Mouse (Mus musculus): ENCODE results near the gene Nelfe. TPM values are rescaled to one million over a fixed set of nuclear protein-coding genes. Genes with fewer than 3 reads are reported as not detected.
A peak's percentile ranks its signal among the peaks of the same experiment; 100 is the strongest.
"Not testable (repeated sequence)": the region's sequence is repeated elsewhere in the genome, so short reads cannot be mapped to it uniquely, and the experiment has no call there.

Gene Nelfe
- polyA plus RNA-seq (2015; fragmentation: Nextera tagmentation; extraction: Ambion mirVana), result 60.1 and 65.1 TPM in 2 replicates

DNA sequence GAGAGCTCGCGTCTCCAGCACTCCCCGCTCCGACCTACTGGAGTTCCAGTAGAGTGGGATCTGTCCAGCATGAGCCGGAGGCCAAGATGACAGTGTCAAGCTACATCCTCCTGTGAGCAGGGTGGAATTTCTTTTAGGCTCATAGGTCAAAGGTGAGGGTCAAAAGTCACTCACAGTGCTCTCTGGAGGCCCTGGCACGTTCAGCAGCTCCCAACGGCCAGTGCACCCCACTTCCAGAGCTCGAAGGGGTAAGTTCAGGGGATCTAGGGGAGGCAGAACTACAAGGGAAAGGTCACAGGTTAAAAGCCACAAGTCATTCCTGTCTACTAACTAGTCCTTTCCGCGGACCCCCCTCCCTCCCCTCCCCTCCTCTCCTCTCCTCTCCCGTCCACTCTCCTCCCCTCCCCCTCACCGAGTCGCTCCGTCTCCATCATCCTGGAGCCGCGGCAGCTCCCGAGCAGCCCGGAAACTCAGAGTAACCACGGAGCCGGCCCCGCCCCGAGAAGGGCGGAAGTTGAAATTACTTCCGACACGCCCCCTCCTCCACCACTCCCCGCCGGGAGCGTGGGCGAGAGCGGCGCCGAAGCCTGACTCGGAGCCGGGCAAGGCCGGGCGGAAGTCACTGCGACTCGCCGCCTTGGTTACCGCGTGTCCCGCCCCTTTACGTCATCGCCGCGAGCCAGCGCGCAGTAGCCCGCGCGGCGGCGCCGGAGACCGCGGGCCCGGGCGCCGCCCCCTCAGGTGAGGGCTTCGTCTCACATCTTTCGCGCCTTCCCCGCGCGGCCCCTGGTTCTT is at the start of gene Nelfe, which contains the start of gene Skiv2l:
Gene Nelfe, plus strand, starts transcription at position 670 of the 795 bp plus-strand sequence.
Gene Skiv2l, minus strand, starts transcription at position 489 of the 795 bp plus-strand sequence.
- no peaks in the 10 kb centered on the region for H3K27me3 ChIP-seq
- H3K27ac ChIP-seq, result peak within 1 kb of the TSS; percentile 83
- DNase-seq (peak; percentile 97), ATAC-seq (ENCODE audit: low read depth) (peak; percentile 94)
- H3K9ac ChIP-seq, result peak within 1 kb of the TSS; percentile 89
- peaks cover 48% of the 10 kb centered on the region for H3K4me1 ChIP-seq (replicated peaks)
- H3K36me3 ChIP-seq, result peaks cover 62% of the 10 kb centered on the region
- under 1% methylated on average over 65 of the region's 65 CpGs for WGBS (ENCODE audit: insufficient replicate concordance)
- peak within 1 kb of the TSS; percentile 91 for H3K4me3 ChIP-seq (replicated peaks)
- H3K9me3 ChIP-seq (replicated peaks), result no peaks in the 10 kb centered on the region
- peak within 1 kb of the TSS; percentile 99 for H3K4me2 ChIP-seq

DNA sequence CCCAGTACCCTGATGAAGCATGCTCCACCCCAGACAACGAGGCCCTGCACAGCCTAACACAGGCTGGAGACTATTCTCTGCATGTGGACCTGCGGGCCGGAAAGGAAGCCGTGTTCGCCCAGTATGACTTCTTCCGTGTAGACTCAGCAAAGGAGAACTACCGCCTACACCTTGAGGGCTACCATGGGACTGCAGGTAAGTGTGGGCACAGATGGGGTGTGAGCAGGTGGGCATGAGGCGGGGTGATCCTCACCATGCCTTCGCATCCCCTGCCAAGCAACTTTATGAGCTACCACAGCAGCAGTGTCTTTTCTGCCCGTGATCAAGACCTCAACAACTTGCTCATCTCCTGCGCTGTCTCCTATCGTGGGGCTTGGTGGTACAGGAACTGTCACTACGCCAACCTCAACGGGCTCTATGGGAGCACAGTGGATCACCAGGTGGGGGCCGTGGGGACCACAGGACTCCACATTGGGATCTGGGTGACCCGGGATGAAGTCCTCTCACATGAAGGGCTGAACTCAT is 49.3 kb upstream of the Nelfe start:
- not testable (repeated sequence) for ATAC-seq (ENCODE audit: low read depth); H3K27me3 ChIP-seq; H3K36me3 ChIP-seq; H3K9ac ChIP-seq; H3K27ac ChIP-seq; H3K4me1 ChIP-seq (replicated peaks); H3K4me2 ChIP-seq; H3K9me3 ChIP-seq (replicated peaks); H3K4me3 ChIP-seq (replicated peaks); DNase-seq
- WGBS (ENCODE audit: insufficient replicate concordance), result 75% methylated on average over 16 of the region's 16 CpGs

DNA sequence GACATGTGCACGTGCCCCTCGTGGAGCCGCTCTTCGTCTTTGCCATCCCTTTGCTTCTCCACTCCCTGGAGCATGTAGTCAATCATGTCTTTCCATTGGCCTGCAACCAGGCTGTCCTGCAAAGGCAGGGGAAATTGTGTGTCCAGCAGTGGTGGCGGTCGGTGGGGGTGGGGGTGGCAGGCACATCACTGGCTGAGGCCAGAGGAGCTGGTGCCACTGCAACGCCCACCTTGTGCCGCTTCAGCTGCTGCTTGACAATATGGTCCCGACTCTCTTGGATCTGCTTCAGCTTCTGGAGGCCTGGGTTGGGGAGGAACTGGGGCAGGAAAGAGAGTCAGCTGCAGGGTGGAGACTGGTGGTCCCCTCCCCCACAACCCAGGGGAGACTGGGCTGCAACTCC is 47.4 kb upstream of the Nelfe start:
- not testable (repeated sequence) for H3K9ac ChIP-seq; H3K4me2 ChIP-seq; H3K4me3 ChIP-seq (replicated peaks); H3K27me3 ChIP-seq; H3K9me3 ChIP-seq (replicated peaks); H3K4me1 ChIP-seq (replicated peaks); DNase-seq; H3K36me3 ChIP-seq; H3K27ac ChIP-seq; ATAC-seq (ENCODE audit: low read depth)
- WGBS (ENCODE audit: insufficient replicate concordance), result 81% methylated on average over 9 of the region's 9 CpGs

DNA sequence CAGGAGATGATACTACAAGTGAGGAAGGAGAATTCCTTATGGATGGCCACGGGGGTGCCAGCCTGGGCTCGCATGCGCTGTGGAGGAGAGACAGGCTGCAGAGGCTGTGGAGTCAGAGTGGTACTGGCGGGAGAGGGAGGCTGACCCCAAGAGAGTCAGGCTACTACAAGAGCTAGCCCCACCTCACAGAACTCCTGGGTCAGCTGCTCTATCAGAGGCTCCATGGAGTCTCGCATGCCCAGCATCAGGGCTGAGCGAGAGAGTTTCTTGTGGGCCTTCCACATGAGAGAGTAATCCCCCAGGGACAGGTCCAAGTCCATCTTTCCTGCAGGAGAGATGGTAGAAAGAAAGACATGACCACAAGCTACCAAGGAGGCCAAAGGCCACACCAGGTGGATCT is 46.8 kb upstream of the Nelfe start:
- H3K4me1 ChIP-seq (replicated peaks); H3K9me3 ChIP-seq (replicated peaks); H3K4me2 ChIP-seq; H3K27ac ChIP-seq; H3K36me3 ChIP-seq; H3K4me3 ChIP-seq (replicated peaks); DNase-seq; ATAC-seq (ENCODE audit: low read depth); H3K27me3 ChIP-seq; H3K9ac ChIP-seq: not testable (repeated sequence)
- 84% methylated on average over 6 of the region's 6 CpGs for WGBS (ENCODE audit: insufficient replicate concordance)

DNA sequence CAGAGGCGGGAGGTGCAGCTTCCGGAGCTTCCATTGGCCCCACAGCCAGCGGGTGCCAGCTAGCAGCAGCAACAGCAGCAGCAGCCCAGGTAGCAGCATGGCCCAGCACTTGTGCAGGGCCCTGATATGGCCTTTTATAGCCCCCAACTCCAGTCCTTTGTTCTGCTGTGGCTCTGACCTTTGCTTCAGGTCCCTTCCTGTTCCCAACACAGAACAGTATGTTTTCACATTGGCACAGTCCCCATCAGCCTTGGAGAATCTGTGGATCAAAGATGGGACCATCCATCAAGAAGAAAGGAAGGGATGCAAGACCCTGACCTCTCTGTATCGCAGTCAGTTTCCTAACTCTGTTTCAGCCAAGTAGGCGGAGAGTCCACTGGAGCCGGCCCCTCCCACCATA is 45.9 kb upstream of the Nelfe start, which contains the start of gene Cyp21a1:
Gene Cyp21a1, minus strand, starts transcription at position 261 of the 400 bp plus-strand sequence.
- H3K9me3 ChIP-seq (replicated peaks); DNase-seq: not testable (repeated sequence)
- 78% methylated on average over 6 of the region's 6 CpGs for WGBS (ENCODE audit: insufficient replicate concordance)

DNA sequence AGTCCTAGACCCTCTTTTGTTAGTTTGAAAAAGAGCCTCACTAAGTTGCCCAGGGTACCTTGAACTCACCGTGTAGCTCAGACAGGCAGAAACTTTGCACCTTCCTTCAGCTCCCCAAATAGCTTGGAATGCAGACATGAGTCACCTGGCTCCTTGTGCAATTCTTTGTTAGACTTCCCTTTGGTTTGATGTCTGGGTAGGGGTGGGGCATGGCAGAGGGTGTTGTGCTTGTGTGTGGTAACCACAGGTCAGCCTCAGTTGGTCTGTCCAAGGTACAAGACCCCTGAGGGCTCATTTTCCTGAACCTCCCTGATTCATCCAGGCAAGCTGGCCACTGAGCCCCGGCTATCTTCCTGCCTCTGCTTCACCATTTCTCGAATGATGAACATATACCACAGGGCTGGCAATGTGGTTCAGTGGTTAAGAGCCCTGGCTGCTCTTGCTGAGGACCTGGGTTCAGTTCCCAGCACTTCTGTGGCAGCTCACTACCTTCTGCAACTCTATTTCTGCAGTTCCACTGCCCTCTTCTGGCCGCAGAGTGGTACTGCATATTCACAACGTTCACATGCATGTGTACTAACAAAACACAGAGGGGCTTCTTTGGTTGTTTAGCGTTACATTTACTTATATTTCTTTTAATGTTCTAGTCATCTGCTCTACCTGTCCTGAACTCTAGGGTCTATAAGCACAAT is 45.2 kb upstream of the Nelfe start:
- H3K27ac ChIP-seq, result no peak overlapping the region
- no peak for ATAC-seq (ENCODE audit: low read depth)
- 61% methylated on average over 6 of the region's 6 CpGs for WGBS (ENCODE audit: insufficient replicate concordance)
- H3K36me3 ChIP-seq, result no peaks in the 10 kb centered on the region
- H3K4me3 ChIP-seq (replicated peaks), result no peak overlapping the region
- no peak overlapping the region for H3K4me2 ChIP-seq
- no peaks in the 10 kb centered on the region for H3K4me1 ChIP-seq (replicated peaks)
- no peaks in the 10 kb centered on the region for H3K27me3 ChIP-seq
- DNase-seq, result no peak
- no peak overlapping the region for H3K9ac ChIP-seq
- H3K9me3 ChIP-seq (replicated peaks), result peaks cover 6% of the 10 kb centered on the region; the same call in 1 of the 2 replicates

More for the DNA sequence above, 45.9 kb upstream of the Nelfe start, which contains the start of gene Cyp21a1:
- H3K27ac ChIP-seq; H3K9ac ChIP-seq; ATAC-seq (ENCODE audit: low read depth); H3K4me3 ChIP-seq (replicated peaks); H3K4me1 ChIP-seq (replicated peaks); H3K36me3 ChIP-seq; H3K4me2 ChIP-seq; H3K27me3 ChIP-seq: not testable (repeated sequence)

DNA sequence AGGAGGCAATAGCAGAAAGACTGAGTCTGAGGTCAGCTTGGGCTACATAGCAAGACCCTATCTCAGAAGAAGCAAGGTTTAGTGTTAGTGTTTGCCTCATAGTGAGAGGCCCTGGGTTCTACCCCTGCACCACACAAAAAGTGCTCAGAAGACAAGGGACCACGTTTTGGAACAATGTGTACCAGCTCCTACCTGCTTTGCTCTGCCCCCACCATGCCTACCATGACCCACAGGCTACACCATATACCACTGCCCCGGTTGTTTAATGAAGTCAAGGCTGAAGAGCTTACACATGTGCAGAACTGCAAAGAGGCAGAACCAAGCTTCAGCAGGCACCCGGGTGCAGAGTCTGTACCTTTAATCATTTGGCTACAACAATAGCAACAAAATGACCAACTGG is 43.0 kb upstream of the Nelfe start:
- no peak overlapping the region for H3K4me3 ChIP-seq (replicated peaks)
- H3K27me3 ChIP-seq, result no peaks in the 10 kb centered on the region
- H3K9ac ChIP-seq, result no peak overlapping the region
- no peak for ATAC-seq (ENCODE audit: low read depth)
- H3K27ac ChIP-seq, result no peak overlapping the region
- H3K36me3 ChIP-seq, result no peaks in the 10 kb centered on the region
- H3K9me3 ChIP-seq (replicated peaks), result peaks cover 6% of the 10 kb centered on the region; the same call in 1 of the 2 replicates
- no peak for DNase-seq
- 41% methylated on average over 3 of the region's 3 CpGs for WGBS (ENCODE audit: insufficient replicate concordance)
- no peaks in the 10 kb centered on the region; the same call in 1 of the 2 replicates for H3K4me1 ChIP-seq (replicated peaks)
- no peak overlapping the region for H3K4me2 ChIP-seq

DNA sequence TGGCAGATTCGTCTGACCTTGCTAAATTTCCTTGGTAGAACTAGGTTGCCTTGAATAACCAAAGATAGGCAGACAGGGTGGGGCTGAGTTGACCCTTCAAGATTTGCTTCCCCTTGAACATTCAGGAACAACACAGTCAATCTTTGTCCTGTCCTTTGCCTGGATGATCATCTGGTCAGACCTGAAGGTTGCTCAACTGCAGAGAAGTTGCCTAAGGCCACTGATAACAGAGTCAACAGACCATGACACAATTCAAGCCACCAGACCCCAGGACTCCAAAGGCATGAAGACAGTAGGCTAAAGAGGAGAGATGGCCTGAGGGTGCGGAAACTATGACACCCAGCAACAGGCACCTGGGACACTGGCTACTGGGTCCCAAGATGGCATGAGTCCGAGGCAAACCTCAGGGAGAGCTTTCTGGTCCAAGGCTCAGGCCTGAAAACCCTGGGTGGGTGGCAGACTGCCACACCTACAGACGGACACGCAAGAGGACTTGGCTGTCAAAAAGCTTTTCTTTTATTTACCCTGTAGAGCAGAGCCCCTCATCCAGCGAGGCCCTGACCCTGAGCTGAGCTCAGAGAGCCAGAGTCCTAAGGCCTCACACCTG is 41.5 kb upstream of the Nelfe start:
- ATAC-seq (ENCODE audit: low read depth), result peak; percentile 53; the same call in 1 of the 2 replicates
- Histone ChIP-seq H3K4me2 (no peak overlapping the region), H3K4me1 (replicated peaks) (no peaks in the 10 kb centered on the region; the same call in 1 of the 2 replicates), H3K27ac (peak overlapping the region; percentile 55; the same call in 1 of the 2 replicates), H3K36me3 (no peaks in the 10 kb centered on the region), H3K9me3 (replicated peaks) (peaks cover 6% of the 10 kb centered on the region; the same call in 1 of the 2 replicates), H3K27me3 (no peaks in the 10 kb centered on the region), H3K9ac (no peak overlapping the region), H3K4me3 (replicated peaks) (no peak overlapping the region)
- WGBS (ENCODE audit: insufficient replicate concordance), result 57% methylated on average over 6 of the region's 6 CpGs
- no peak for DNase-seq

DNA sequence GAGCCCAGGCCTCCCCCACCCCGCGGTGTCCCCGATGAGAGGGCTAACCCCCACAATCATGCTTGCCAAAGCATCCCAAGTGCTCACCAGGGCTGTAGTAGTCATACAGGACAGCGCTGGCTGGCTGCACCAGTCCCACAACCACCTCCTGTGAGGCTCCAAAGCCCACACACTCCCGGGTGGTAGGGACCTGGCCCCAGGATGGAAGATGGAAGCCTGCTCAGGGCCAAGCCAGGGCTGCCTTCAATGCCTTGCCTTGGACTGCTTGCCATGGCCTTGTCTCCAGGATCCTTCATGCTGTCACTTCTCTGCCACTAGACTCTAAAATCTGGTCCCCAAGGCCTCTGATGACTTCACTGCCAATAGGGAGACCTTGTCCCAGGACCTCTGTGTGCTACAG is 39.8 kb upstream of the Nelfe start:
- DNase-seq; H3K27me3 ChIP-seq; H3K4me2 ChIP-seq; H3K4me1 ChIP-seq (replicated peaks); H3K36me3 ChIP-seq; H3K4me3 ChIP-seq (replicated peaks); H3K27ac ChIP-seq; H3K9me3 ChIP-seq (replicated peaks); H3K9ac ChIP-seq; ATAC-seq (ENCODE audit: low read depth): not testable (repeated sequence)
- 63% methylated on average over 5 of the region's 5 CpGs for WGBS (ENCODE audit: insufficient replicate concordance)

DNA sequence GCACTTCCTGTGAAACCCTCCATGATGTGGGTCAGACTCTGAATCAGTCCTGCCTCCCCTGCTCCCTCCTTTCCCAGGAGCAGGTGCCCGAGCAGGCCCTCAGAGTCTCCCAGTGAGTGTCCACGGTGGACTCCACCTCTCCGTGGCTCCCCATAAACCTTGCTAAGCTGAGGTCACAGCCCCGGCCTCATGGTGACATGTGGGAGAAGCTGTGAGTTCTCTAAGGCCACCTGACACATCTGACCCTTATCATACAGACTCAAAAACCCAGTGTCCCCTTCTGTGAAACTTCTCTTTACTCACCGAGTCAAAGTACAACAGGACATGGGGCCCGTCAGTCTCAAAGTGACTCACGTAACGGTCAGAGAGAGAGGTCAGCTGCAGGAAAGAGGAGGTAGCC is 39.4 kb upstream of the Nelfe start:
- H3K36me3 ChIP-seq; DNase-seq; H3K4me2 ChIP-seq; ATAC-seq (ENCODE audit: low read depth); H3K9me3 ChIP-seq (replicated peaks); H3K4me1 ChIP-seq (replicated peaks); H3K27ac ChIP-seq; H3K27me3 ChIP-seq; H3K9ac ChIP-seq; H3K4me3 ChIP-seq (replicated peaks): not testable (repeated sequence)
- 65% methylated on average over 8 of the region's 8 CpGs for WGBS (ENCODE audit: insufficient replicate concordance)

DNA sequence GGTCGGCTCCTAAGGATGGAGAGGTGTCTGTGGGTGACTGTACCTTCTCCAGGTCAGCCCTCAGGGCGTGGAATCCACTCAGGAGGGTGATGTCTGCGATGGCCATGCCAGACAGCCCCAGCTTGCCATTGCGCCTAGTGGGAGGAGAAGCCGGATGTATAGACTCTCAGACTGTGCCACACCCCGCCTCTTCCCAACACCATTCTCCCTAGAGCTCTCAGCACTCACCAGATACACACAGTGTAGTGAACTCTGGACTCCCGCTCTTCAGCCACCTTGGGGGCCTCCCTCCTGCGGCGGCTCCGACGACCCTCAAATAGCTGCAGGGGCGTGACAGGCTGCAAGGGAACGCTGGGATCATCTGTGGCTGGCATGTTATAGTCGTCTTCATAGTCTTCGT is 38.9 kb upstream of the Nelfe start:
- no peak for ATAC-seq (ENCODE audit: low read depth)
- WGBS (ENCODE audit: insufficient replicate concordance), result 61% methylated on average over 15 of the region's 15 CpGs
- Histone ChIP-seq H3K9ac (no peak overlapping the region), H3K9me3 (replicated peaks) (no peaks in the 10 kb centered on the region), H3K36me3 (no peaks in the 10 kb centered on the region), H3K27me3 (no peaks in the 10 kb centered on the region), H3K4me1 (replicated peaks) (no peaks in the 10 kb centered on the region; the same call in 1 of the 2 replicates), H3K27ac (no peak overlapping the region), H3K4me2 (no peak overlapping the region), H3K4me3 (replicated peaks) (no peak overlapping the region)
- DNase-seq, result no peak

All from liver, embryonic 13.5 days (tissue).